Mouse (Mus musculus) retina, adult 2 months (tissue): ENCODE data around the gene Mamdc2.
A peak's percentile ranks its signal among the peaks of the same experiment; 100 is the strongest.

Source experiments
- DNase-seq: peaks from one replicate; pipeline ENCODE4 v3.0.0-alpha.2; 2012; ENCODE audit warnings: low read depth, low spot score

Mamdc2 gene

DNA sequence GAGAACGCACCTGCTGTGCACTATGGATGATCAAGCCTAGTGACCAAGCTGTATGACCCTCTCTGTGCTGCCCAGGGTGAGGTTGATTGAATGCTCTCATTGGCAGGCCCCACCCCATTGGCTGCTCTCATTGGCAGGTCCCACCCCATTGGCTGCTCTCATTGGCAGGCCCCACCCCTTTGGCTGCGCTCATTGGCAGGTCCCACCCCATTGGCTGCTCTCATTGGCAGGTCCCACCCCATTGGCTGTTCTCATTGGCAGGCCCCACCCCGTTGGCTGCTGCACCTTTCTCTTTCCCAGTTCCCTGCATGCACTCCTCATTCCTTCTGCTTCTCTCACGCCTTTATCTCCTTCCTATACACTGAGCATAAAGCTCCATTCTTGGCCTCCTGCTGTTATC is 12.5 kb downstream of the Mamdc2 start:
- DNase-seq, result no peak

DNA sequence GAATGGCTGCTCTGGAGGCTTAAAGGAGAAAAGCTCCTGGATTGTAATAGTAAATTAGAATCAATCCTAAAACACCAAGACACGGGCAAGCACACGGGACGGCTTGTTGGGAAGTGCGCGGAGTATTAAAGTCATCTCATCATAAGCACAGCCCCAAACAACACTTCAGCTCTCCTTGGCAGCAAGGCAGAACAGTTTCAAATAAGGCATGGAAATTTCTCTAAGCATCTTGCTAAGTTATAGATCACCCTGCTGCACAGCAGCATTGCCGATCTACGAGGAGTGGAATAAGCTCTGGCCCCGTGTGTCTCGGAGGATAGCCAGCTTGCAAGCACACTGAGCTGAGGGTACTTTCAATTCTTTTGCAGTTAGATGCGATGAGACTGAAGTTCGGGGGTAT is 13.8 kb downstream of the Mamdc2 start:
- DNase-seq, result no peak

DNA sequence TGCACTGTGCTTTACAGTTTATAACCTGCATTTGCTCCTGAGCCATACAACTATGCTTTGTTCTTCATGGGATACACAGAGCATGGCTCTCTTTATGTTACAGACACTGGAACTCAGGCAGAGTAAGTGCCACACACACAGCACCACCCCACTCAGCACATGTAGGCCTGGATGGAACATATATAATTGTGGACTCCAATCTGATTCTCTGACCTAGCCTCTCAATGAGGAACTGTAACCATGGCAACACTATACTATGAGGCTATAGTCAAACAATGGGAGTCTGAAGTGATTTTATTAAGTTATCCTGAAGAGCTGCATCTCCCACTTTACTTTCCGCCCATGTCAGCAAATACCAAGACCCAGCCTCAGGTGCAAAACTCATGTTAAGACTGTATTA is 30.6 kb downstream of the Mamdc2 start:
- DNase-seq, result no peak

DNA sequence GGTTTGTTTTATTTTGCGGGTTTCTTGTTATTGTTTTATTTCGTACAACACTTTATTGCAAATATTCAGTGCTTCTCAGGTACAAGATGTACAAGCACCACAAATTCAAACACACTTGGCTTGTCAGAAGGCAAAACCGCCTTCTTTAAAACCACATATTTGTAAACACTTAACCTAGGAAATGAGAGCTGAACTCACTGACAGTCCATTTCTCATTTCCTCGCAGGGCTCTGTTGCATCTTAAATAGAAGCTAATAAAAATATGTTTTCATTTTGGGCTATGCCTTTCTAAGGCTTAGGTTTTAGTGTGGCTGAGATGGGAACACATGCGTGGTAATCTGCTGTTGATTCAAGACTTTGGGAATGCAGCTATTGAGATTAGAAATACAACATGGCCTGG is 37.4 kb downstream of the Mamdc2 start:
- no peak for DNase-seq

DNA sequence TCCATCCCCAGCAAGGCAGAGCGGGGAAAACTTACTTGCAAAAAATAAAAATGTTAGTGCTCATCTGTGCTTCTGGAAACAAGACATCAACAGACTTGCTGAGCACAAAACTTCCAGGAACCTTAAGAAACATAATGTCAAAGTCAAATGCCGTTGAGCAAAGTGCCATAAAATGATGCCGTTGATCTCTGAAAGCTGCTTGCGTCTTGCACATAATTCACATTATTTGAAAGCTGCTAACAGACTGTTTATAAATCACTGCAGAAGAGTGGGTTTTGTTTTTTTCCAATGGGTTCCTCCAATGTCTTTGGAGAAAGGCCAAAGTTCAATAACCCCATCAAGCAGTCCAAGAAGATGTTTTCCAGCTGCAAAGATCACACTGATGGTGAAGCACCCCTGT is 37.9 kb downstream of the Mamdc2 start:
- no peak for DNase-seq

DNA sequence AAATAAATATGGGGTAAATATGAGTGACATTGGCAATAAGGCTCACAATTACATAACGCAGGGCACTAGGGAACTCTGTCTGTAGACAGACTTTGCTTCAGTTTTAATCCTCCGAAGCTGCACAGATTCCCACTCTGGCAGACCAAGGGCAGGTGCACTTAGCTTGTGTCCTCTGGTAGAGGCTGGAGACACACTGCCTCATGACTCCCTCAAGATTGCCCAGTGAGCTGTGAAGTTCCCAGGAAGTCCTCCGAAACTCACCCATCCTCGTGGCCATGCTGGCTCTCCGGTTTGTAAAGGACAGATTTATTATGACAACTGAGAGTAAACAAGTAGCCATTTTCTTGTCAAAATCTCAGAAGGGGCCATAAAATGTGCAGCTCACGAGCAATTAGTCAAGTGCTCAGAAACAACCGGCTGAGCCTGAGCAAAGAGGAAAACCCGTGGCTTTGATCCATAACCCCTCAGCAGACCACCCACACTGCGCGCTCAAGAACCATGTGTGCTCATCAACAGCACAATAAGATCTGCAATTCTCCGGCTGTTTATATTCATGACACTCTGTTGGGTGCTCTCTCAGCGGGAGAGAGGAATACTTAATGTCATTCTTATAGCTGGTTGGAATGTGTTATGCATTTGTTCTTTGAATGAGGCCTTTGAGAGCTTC is 46.6 kb downstream of the Mamdc2 start:
- no peak for DNase-seq

DNA sequence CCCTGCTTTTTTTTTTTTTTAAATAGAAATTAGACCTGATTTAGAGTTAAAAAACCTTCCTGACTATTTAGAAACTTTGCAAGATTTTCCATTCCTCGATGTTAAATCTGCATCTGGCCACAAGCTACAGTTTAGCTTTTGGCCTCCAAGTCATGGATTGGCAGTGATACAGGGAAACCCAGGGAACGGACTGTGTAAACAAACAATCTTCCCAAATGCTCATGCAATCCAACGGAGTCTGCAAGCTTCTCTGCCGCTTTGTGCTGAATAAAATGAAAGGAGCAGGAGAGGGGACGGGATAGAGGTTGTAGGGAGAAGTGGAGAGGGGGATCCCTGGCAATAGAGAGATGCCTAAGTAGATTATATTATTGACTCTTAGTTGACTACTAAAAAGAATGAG is 47.8 kb downstream of the Mamdc2 start:
- no peak for DNase-seq

DNA sequence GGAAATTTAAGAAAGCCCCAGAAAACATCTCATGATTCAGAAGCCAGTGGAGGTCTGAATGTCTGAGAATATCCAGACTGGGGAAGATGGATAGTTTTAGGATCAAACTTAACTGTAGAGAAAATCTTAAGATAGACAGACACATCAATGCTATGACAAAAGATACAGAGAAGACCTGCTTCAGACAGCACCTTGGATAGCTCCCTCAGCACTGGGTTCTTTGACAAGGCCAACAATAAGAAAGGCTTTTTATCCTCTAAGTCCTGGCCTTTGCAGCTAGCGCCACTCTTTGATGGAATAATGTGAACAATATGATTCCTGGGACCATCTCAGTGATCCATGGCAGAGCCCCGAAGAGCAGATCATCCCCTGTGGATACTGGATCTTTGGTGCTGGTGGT is 52.3 kb downstream of the Mamdc2 start:
- DNase-seq, result no peak

DNA sequence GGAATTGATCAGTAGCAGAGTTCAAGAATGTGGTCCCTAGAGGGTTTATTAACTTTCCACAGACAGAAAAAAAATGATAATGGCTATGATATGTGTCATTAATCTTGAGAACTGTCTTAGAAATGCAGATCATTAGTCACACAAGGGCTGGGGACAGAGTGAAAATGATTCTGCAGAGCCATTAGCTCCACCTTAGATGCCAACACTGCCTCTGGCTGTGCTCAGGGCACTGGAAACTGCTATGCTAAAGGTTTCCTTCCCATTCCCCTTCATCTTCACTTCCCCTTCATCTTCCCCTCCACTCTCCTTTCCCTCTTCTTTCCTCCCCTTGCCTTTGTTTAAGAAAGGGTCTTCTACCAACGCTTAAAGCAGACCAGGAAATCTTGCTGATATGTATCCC is 53.6 kb downstream of the Mamdc2 start:
- DNase-seq, result no peak

DNA sequence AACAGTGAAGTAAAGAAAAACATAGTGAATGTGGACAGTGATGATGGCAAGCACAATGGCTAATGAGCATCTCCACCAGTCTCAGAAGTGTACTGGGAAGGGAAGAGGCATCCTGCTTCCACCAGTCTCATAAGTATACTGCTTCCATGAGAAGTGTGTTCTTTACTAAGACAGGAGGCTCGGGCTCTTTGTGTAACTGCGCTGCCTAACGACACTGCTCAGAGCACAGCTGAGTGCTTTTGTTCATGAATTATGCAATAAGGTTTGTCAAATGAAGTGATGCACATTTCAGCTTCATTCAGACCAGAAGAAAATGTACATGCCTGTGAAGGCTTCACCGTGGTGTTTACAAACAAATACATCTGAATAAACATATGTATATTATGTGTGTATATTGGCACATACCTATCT is 59.4 kb downstream of the Mamdc2 start:
- no peak for DNase-seq

DNA sequence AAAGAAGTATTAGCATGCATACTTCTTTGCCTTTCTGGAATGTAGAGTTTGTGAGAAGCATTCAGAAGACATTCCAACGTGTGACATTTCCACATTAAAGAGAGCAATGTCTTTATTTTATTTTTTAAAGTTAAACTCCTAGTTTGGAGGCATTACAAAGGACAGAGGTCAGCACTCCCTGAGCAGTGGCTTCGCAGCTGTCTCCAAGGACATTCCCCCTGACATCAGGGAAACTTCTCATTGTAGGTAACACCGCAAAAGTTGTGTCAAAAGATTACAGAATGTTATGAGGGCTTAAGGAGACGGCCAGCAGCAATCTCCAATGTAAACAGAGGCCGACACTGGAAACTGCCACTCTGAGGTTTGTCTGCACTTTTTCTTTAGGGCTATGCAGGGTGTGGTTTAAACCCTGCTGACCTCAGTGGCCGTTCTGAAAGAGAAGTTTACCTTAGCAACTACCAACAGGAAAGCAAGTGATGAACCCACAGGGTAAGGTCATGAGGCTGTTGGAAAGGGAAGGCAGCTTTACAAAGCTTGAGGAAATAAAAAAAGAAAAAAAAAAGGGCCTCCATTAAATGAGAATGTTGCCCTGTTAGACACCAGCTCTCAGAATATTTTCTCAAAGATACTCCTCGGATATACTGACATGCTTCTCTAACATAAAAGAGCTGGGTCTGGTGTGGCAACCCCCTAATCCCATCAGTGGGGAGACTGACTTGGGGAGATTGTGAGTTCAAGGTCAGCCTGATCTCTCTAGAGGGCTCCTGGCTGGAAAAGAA is 60.0 kb downstream of the Mamdc2 start:
- no peak for DNase-seq

DNA sequence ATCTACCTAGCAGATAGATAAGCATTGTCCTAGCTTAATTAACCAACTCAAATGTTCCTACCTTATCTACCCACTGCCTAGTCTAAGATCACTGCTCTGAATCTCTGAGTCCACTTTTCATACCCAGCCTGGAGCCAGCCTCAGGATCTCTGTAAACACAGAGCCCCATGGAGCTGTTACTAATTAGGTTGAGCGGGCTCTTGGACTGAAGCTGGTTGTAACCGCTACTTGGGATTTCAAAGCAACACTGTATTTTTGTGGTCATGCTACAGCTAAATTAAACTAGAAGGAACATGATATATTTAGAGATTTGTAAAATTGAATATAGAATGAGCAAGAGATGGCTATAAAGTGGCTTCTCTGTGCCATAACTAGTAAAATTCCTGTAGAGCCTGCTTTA is 65.8 kb downstream of the Mamdc2 start:
- no peak for DNase-seq

DNA sequence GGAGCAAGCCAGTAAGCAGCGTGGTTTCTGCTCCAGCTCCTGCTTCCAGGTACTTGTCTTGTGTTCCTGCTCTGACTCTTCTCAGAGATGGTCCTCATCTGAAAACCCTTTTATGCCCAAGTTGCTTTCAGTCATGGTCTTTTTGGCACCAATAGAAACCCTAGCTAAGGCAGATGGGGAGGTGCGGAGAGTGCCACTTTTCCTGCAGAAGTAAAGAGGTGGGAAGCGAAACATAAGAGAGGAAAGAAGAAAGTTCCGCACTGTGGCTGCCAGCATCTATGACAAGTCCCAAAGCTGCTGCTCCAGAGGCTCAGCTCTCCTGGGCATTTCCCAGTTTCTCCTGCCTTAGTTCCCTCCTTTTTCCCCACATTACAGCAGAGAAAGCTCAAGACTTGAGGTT is 67.3 kb downstream of the Mamdc2 start:
- DNase-seq, result no peak

DNA sequence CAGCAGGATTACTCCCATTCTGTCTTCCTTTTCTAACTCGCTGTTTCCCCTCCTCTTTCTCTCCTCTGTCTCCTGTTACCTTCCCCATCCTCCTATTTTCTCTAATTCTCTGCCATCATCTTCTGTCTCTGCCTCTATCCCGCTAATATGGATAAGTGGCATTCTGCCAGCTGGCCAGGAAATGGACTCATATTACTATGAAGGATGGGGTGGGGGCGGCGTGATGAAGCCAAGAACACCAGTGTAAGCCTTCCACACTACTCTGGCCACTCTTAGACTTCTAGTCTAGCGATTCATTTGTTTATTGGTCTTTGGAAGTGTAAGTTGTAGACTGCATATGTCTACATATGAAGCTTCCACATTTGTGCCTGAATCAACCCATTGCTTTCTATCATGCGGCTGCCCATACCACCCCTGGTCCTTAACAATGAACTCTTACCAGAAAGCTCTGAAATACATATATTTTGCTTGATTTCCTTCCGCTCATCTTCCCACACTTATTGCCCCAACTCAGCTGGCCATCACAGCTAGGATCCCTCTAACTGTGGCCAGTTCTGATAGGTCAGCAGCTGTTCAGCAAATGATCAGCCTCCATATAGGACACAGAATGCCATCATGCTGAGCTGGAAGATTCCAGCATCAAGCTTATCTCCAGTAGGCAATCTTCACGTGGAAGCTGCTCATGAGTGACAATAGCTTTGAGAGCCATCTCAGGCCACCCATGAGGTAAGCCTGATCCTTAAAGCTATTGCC is 68.3 kb downstream of the Mamdc2 start:
- DNase-seq, result no peak

DNA sequence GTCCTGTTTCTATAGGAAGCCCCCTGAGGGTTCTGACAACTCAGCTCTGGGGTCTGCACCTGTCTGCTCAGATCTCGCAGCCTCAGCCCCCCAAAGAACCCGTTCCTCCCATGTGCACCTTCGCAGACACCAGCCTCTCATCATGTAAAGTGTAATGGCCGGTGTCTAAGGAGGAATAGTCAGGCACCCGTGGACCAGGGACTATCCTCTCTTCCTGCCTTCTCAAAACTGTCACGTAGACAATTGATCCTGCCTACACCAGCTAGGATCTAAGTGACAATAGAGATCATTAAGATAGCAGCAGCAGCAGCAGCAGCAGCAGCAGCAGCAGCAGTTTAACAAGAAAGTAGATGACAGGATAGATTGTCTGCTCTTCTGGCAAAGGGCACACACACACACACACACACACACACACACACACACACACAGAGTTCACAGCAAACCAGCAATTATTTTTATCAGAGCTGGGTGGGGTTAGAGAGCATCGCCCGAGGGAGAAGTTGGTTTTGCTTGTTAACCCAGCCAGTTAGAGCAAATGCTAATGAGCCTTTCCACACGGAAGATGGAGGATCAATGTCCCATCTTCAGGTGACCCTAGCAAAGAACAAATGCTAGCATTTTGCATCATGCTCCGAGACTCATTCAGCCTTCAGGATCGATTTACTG is 71.6 kb downstream of the Mamdc2 start:
- DNase-seq, result no peak

DNA sequence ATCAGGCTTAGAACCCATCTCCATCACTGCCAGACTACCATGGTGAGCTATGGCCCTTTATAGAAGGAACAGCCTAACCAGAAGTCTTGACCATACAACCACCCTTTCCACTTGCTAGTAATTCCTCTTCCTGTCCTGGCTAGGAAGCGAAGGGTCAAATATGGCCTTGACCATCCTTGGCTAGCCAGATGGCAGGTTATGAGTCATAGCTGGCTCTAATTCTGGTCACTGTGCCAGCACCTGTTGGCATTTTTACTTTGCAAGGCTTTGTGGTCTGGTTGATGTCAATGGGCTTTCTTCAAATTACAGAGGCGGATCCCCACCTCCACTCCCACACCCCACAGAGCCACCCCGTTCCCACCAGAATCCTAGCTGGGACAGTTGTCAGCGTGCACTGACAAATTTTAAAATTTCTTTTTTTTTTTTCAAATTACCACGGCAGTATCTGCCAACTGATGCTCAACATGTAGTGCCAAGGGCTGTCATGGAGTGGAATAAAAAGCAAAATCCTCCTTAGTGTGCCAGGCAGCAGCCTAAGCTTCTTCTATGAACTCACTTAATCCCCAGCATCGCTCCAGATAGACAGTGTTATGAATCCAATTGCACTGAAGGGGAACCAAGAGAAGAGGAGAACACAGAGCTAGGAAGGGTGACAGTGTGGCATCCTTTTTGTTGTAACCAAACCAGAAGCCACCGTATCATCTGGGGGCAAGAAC is 73.1 kb downstream of the Mamdc2 start:
- no peak for DNase-seq

DNA sequence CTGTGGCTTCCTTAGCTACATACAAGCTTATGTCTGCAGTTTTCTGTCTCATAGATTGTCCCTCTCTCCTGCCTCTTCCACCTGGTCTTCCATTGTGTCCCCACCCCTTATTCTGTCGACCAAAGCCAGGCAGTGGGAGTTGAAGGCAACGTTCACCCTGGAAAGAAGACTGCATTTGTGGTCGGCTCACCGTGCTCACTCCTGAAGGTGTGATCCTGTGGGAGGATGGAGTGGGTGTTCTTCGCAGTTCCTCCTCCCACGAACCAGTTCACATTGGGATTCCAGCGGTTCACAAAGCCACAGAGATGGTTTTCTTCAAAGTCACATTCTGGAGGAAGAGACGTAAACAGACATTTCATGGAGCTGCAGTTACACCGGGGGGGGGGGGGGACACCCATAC is 74.5 kb downstream of the Mamdc2 start:
- no peak for DNase-seq

DNA sequence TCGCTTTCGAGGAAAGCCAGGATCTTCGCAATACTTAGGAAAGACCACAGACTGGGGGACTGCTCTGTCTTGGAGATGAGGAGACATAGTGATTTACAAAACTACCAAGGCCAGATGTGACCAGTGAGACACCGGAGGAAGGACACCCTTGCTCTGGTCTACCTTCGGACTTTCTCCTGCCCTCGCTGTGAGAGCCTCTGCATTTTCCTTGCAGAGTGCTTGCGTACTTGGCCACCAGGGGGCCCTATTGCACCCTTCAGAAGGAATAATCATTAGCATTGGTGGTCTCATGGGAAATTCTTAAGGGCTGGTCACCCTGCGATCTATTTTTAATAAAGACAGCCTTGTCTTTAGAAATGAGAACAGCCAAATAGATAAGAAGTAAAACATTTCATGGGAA is 75.0 kb downstream of the Mamdc2 start:
- DNase-seq, result peak; percentile 8

DNA sequence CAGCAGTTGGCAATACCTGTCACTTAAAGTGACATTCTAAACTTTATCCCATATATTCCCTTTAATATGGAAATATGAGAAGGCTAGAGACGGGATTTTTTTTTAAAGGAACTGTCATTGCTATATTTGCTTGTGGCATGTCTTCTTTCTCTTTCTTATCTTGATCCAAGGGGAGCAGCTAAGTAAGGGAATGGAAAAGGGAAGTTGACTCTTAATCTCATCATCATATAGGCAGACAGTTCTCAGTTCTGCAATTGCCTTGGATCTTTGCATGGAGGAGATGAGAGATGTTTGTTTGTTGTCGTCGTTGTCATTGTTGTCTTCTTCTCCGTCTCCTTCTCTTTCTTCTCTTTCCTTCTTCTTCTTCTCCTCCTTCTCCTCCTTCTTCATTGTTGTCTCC is 79.0 kb downstream of the Mamdc2 start:
- DNase-seq, result no peak

DNA sequence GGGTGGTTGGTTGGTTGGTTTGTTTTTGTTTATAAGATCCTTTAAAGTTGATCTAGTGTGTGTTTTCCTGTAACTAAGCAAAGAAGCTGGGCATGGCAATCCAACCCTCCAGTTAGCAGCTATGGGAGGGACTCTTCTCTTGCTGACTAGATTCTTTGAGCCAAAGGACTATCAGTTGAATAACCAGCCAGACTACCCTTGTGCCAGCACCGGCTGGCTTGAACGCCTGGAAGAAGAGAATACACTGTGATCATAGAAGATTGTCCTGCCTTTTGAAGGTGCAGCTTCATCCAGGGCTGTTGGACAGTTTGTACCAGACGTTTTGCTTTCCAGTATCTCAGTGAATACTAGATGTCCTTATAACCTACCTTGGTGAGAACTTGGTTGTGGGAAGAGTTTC is 86.2 kb downstream of the Mamdc2 start:
- DNase-seq, result no peak

DNA sequence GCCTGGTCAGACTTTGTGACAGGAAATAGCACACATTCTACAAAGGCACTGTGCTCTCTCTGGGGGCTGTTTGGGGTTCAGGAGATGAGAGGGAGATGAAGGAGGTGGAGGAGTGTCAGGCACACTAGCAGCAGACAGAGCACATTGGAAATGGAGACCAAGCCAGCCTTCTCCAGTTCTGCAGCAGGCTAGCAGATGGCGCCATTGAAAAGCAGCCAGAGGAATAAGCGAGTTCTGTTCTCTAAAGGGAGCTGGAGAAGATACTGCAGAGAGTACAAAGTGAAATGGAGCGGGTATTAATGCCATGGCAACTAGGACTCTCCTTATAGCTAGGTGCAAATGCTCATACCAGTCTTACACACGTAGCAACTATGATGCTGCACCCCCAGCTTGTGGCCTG is 87.1 kb downstream of the Mamdc2 start:
- no peak for DNase-seq

DNA sequence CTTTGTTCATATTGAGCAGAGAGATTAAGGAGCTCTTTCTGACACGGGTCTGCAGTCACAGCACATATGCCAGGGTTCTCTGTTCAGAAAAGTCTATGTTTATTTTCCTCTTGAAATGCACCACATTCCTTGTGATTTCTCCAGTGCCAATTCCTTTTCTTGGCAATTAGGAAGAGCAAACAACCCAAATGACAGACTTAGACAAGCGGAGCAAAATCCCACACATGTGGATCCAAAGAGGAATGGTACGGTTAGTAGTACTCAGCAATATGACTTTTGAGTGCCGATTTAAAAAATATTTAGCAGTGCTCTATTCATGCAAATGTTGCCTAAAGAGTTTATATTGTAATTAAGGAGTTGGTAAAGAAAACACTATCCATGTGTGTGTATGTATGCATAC is 87.7 kb downstream of the Mamdc2 start:
- DNase-seq, result no peak
